Mouse (Mus musculus): ENCODE results near the gene Tmem108. TPM values are rescaled to one million over a fixed set of nuclear protein-coding genes. Genes with fewer than 3 reads are reported as not detected.

Tmem108 gene
- polyA plus RNA-seq, 1 experiment, result 0.01 TPM

GRCm38 (mm10) chr9:103627404-103627900, 134.2 kb downstream of the Tmem108 start:
- no peaks in the 10 kb centered on the region for H3K27me3 ChIP-seq (ENCODE audit: control insufficient read depth, insufficient read depth, insufficient read length)
- H3K36me3 ChIP-seq (ENCODE audit: control insufficient read depth, insufficient read depth), result no peaks in the 10 kb centered on the region
- H3ac ChIP-seq (ENCODE audit: control insufficient read depth, insufficient read length, low read depth), result no peak overlapping the region
- no peaks in the 10 kb centered on the region for H3K79me3 ChIP-seq (ENCODE audit: low read depth)
- TF ChIP-seq CEBPB (IDR thresholded peaks at IDR 0.05; ENCODE audit: low read depth) (no peak), MYOG (IDR thresholded peaks at IDR 0.05; ENCODE audit: control insufficient read depth, extremely low read depth, insufficient read length) (no peak), MAX (IDR thresholded peaks at IDR 0.05) (no peak), MYOD1 (IDR thresholded peaks at IDR 0.05; ENCODE audit: control insufficient read depth, insufficient read length, low read depth) (no peak), FOSL1 (IDR thresholded peaks at IDR 0.05; ENCODE audit: insufficient read depth, low read length, poor library complexity, severe bottlenecking) (no peak), CTCF (IDR thresholded peaks at IDR 0.05; ENCODE audit: control insufficient read depth, insufficient read depth, insufficient read length) (no peak), USF1 (IDR thresholded peaks at IDR 0.05; ENCODE audit: low read depth) (no peak)
- H3K79me2 ChIP-seq (ENCODE audit: control insufficient read depth, insufficient read depth), result no peaks in the 10 kb centered on the region
- H3K4me3 ChIP-seq (ENCODE audit: insufficient read depth, poor library complexity, severe bottlenecking), result no peak overlapping the region

- H3K79me3 ChIP-seq (ENCODE audit: low read depth), result no peaks in the 10 kb centered on the region
Measured at GRCm38 (mm10) chr9:103626156-103626555, 135.5 kb downstream of the Tmem108 start.

GRCm38 (mm10) chr9:103624649-103625048, 137.0 kb downstream of the Tmem108 start:
- no peaks in the 10 kb centered on the region for H3K27me3 ChIP-seq (ENCODE audit: control insufficient read depth, insufficient read depth, insufficient read length)
- no peak overlapping the region for H3K4me3 ChIP-seq (ENCODE audit: insufficient read depth, poor library complexity, severe bottlenecking)
- H3K79me3 ChIP-seq (ENCODE audit: low read depth), result no peaks in the 10 kb centered on the region
- TF ChIP-seq CTCF (IDR thresholded peaks at IDR 0.05; ENCODE audit: control insufficient read depth, insufficient read depth, insufficient read length) (peak; percentile 62), FOSL1 (IDR thresholded peaks at IDR 0.05; ENCODE audit: insufficient read depth, low read length, poor library complexity, severe bottlenecking) (no peak), MYOD1 (IDR thresholded peaks at IDR 0.05; ENCODE audit: control insufficient read depth, insufficient read length, low read depth) (no peak)
- H3ac ChIP-seq (ENCODE audit: control insufficient read depth, insufficient read length, low read depth), result no peak overlapping the region
- no peaks in the 10 kb centered on the region for H3K36me3 ChIP-seq (ENCODE audit: control insufficient read depth, insufficient read depth)
- H3K79me2 ChIP-seq (ENCODE audit: control insufficient read depth, insufficient read depth), result no peaks in the 10 kb centered on the region

More at GRCm38 (mm10) chr9:103626156-103626555, 135.5 kb downstream of the Tmem108 start:
- no peak overlapping the region for H3ac ChIP-seq (ENCODE audit: control insufficient read depth, insufficient read length, low read depth)
- H3K79me2 ChIP-seq (ENCODE audit: control insufficient read depth, insufficient read depth), result no peaks in the 10 kb centered on the region
- H3K27me3 ChIP-seq (ENCODE audit: control insufficient read depth, insufficient read depth, insufficient read length), result no peaks in the 10 kb centered on the region
- TF ChIP-seq FOSL1 (IDR thresholded peaks at IDR 0.05; ENCODE audit: insufficient read depth, low read length, poor library complexity, severe bottlenecking) (no peak), USF1 (IDR thresholded peaks at IDR 0.05; ENCODE audit: low read depth) (no peak), CEBPB (IDR thresholded peaks at IDR 0.05; ENCODE audit: low read depth) (no peak), CTCF (IDR thresholded peaks at IDR 0.05; ENCODE audit: control insufficient read depth, insufficient read depth, insufficient read length) (no peak), MYOD1 (IDR thresholded peaks at IDR 0.05; ENCODE audit: control insufficient read depth, insufficient read length, low read depth) (no peak), MAX (IDR thresholded peaks at IDR 0.05) (no peak), MYOG (IDR thresholded peaks at IDR 0.05; ENCODE audit: control insufficient read depth, extremely low read depth, insufficient read length) (no peak)
- H3K36me3 ChIP-seq (ENCODE audit: control insufficient read depth, insufficient read depth), result no peaks in the 10 kb centered on the region
- H3K4me3 ChIP-seq (ENCODE audit: insufficient read depth, poor library complexity, severe bottlenecking), result no peak overlapping the region

GRCm38 (mm10) chr9:103623560-103624316, 137.9 kb downstream of the Tmem108 start:
- no peak for TF ChIP-seq MYOD1 (IDR thresholded peaks at IDR 0.05; ENCODE audit: control insufficient read depth, insufficient read length, low read depth)
- TF ChIP-seq FOSL1 (IDR thresholded peaks at IDR 0.05; ENCODE audit: insufficient read depth, low read length, poor library complexity, severe bottlenecking), result no peak
- TF ChIP-seq CTCF (IDR thresholded peaks at IDR 0.05; ENCODE audit: control insufficient read depth, insufficient read depth, insufficient read length), result no peak
- no peak for TF ChIP-seq CEBPB (IDR thresholded peaks at IDR 0.05; ENCODE audit: low read depth)
- no peak for TF ChIP-seq MYOG (IDR thresholded peaks at IDR 0.05; ENCODE audit: control insufficient read depth, extremely low read depth, insufficient read length)
- Histone ChIP-seq H3K79me3 (ENCODE audit: low read depth) (no peaks in the 10 kb centered on the region), H3ac (ENCODE audit: control insufficient read depth, insufficient read length, low read depth) (no peak overlapping the region), H3K27me3 (ENCODE audit: control insufficient read depth, insufficient read depth, insufficient read length) (no peaks in the 10 kb centered on the region), H3K36me3 (ENCODE audit: control insufficient read depth, insufficient read depth) (no peaks in the 10 kb centered on the region), H3K4me3 (ENCODE audit: insufficient read depth, poor library complexity, severe bottlenecking) (no peak overlapping the region), H3K79me2 (ENCODE audit: control insufficient read depth, insufficient read depth) (no peaks in the 10 kb centered on the region)

GRCm38 (mm10) chr9:103622988-103623387, 138.6 kb downstream of the Tmem108 start:
- no peak overlapping the region for H3ac ChIP-seq (ENCODE audit: control insufficient read depth, insufficient read length, low read depth)

More at GRCm38 (mm10) chr9:103622988-103623387, 138.6 kb downstream of the Tmem108 start:
- TF ChIP-seq FOSL1 (IDR thresholded peaks at IDR 0.05; ENCODE audit: insufficient read depth, low read length, poor library complexity, severe bottlenecking) (no peak), CEBPB (IDR thresholded peaks at IDR 0.05; ENCODE audit: low read depth) (no peak), MYOD1 (IDR thresholded peaks at IDR 0.05; ENCODE audit: control insufficient read depth, insufficient read length, low read depth) (no peak), MAX (IDR thresholded peaks at IDR 0.05) (no peak), CTCF (IDR thresholded peaks at IDR 0.05; ENCODE audit: control insufficient read depth, insufficient read depth, insufficient read length) (no peak), USF1 (IDR thresholded peaks at IDR 0.05; ENCODE audit: low read depth) (no peak), MYOG (IDR thresholded peaks at IDR 0.05; ENCODE audit: control insufficient read depth, extremely low read depth, insufficient read length) (no peak)
- Histone ChIP-seq H3K4me3 (ENCODE audit: insufficient read depth, poor library complexity, severe bottlenecking) (no peak overlapping the region), H3K79me2 (ENCODE audit: control insufficient read depth, insufficient read depth) (no peaks in the 10 kb centered on the region), H3K27me3 (ENCODE audit: control insufficient read depth, insufficient read depth, insufficient read length) (no peaks in the 10 kb centered on the region), H3K79me3 (ENCODE audit: low read depth) (no peaks in the 10 kb centered on the region), H3K36me3 (ENCODE audit: control insufficient read depth, insufficient read depth) (no peaks in the 10 kb centered on the region)

Measured in C2C12 (cell line).